Mouse (Mus musculus): ENCODE data around the gene Slc16a7. TPM values are rescaled to one million over a fixed set of nuclear protein-coding genes. Genes with fewer than 3 reads are reported as not detected.

Slc16a7 gene
- polyA plus RNA-seq, 2 experiments = 3.4 to 9.7 TPM

- H3K4me3 ChIP-seq (ENCODE audit: insufficient read depth in 1 of 2, low read depth in 2 of 2, low read length in 2 of 2) = no peak overlapping the region
- no peaks in the 10 kb centered on the region for H3K36me3 ChIP-seq (replicated peaks; ENCODE audit: control insufficient read depth, insufficient read depth, low read depth)
- no peak overlapping the region for H3K9ac ChIP-seq (replicated peaks)
- ATAC-seq (ENCODE audit: insufficient read depth) (no peak), DNase-seq (ENCODE audit: low read depth in 3 of 3, low spot score in 3 of 3) (no peak)
- H3K4me2 ChIP-seq (ENCODE audit: low read depth) = no peak overlapping the region
- peaks cover 0 to 7% of the 10 kb centered on the region in 2 experiments; a peak in 2 of 4 replicates for H3K4me1 ChIP-seq (replicated peaks; ENCODE audit: control insufficient read depth in 2 of 2, insufficient read depth in 2 of 2, low read length in 1 of 2)
- 72% methylated on average over 12 of the region's 12 CpGs for WGBS (ENCODE audit: insufficient replicate concordance)
- H3K27me3 ChIP-seq (ENCODE audit: control insufficient read depth, insufficient read depth, low read length) = no peaks in the 10 kb centered on the region
- no peak for TF ChIP-seq EP300 (IDR thresholded peaks at IDR 0.05; ENCODE audit: low read depth)
- no peak for TF ChIP-seq CTCF (IDR thresholded peaks at IDR 0.05; ENCODE audit: low read depth)
- no peaks in the 10 kb centered on the region for H3K9me3 ChIP-seq (ENCODE audit: control insufficient read depth, low read length)
- H3K27ac ChIP-seq = no peak overlapping the region
Measured at GRCm38 (mm10) chr10:125275149-125275848, 114.0 kb downstream of the Slc16a7 start.

GRCm38 (mm10) chr10:125274519-125275148 is 114.6 kb downstream of the Slc16a7 start:
- no peak overlapping the region for H3K9ac ChIP-seq (replicated peaks)
- TF ChIP-seq EP300 (IDR thresholded peaks at IDR 0.05; ENCODE audit: low read depth) (no peak), CTCF (IDR thresholded peaks at IDR 0.05; ENCODE audit: low read depth) (no peak)
- no peaks in the 10 kb centered on the region for H3K36me3 ChIP-seq (replicated peaks; ENCODE audit: control insufficient read depth, insufficient read depth, low read depth)
- no peaks in the 10 kb centered on the region for H3K9me3 ChIP-seq (ENCODE audit: control insufficient read depth, low read length)
- no peak overlapping the region for H3K4me2 ChIP-seq (ENCODE audit: low read depth)
- H3K27me3 ChIP-seq (ENCODE audit: control insufficient read depth, insufficient read depth, low read length) = no peaks in the 10 kb centered on the region
- no peak for ATAC-seq (ENCODE audit: insufficient read depth)
- DNase-seq (ENCODE audit: low read depth in 3 of 3, low spot score in 3 of 3) = no peak
- H3K4me3 ChIP-seq (ENCODE audit: insufficient read depth in 1 of 2, low read depth in 2 of 2, low read length in 2 of 2) = no peak overlapping the region
- no peak overlapping the region for H3K27ac ChIP-seq
- H3K4me1 ChIP-seq (replicated peaks; ENCODE audit: control insufficient read depth in 2 of 2, insufficient read depth in 2 of 2, low read length in 1 of 2) = peaks cover 0 to 7% of the 10 kb centered on the region in 2 experiments; a peak in 2 of 4 replicates
- 72% methylated on average over 5 of the region's 5 CpGs for WGBS (ENCODE audit: insufficient replicate concordance)

- no peak for TF ChIP-seq EP300 (IDR thresholded peaks at IDR 0.05; ENCODE audit: low read depth)
- TF ChIP-seq CTCF (IDR thresholded peaks at IDR 0.05; ENCODE audit: low read depth) = no peak
- no peak for ATAC-seq (ENCODE audit: insufficient read depth)
- Histone ChIP-seq H3K9ac (replicated peaks) (no peak overlapping the region), H3K4me2 (ENCODE audit: low read depth) (no peak overlapping the region), H3K4me1 (replicated peaks; ENCODE audit: control insufficient read depth in 2 of 2, insufficient read depth in 2 of 2, low read length in 1 of 2) (peaks cover 0 to 7% of the 10 kb centered on the region in 2 experiments; a peak in 2 of 4 replicates), H3K36me3 (replicated peaks; ENCODE audit: control insufficient read depth, insufficient read depth, low read depth) (no peaks in the 10 kb centered on the region), H3K4me3 (ENCODE audit: insufficient read depth in 1 of 2, low read depth in 2 of 2, low read length in 2 of 2) (no peak overlapping the region), H3K27ac (no peak overlapping the region), H3K27me3 (ENCODE audit: control insufficient read depth, insufficient read depth, low read length) (no peaks in the 10 kb centered on the region), H3K9me3 (ENCODE audit: control insufficient read depth, low read length) (no peaks in the 10 kb centered on the region)
- 68% methylated on average over 7 of the region's 7 CpGs for WGBS (ENCODE audit: insufficient replicate concordance)
- DNase-seq (ENCODE audit: low read depth in 3 of 3, low spot score in 3 of 3) = no peak
Measured at GRCm38 (mm10) chr10:125273759-125274158, 115.5 kb downstream of the Slc16a7 start.

- 34% methylated on average over 5 of the region's 5 CpGs for WGBS (ENCODE audit: insufficient replicate concordance)
Measured at GRCm38 (mm10) chr10:125271448-125271847, 117.8 kb downstream of the Slc16a7 start.

GRCm38 (mm10) chr10:125270266-125270665 is 119.0 kb downstream of the Slc16a7 start:
- no peak for DNase-seq (ENCODE audit: low read depth in 3 of 3, low spot score in 3 of 3)
- Histone ChIP-seq H3K4me3 (ENCODE audit: insufficient read depth in 1 of 2, low read depth in 2 of 2, low read length in 2 of 2) (no peak overlapping the region), H3K9ac (replicated peaks) (no peak overlapping the region), H3K4me1 (replicated peaks; ENCODE audit: control insufficient read depth in 2 of 2, insufficient read depth in 2 of 2, low read length in 1 of 2) (peaks cover 0 to 7% of the 10 kb centered on the region in 2 experiments; a peak in 2 of 4 replicates), H3K9me3 (ENCODE audit: control insufficient read depth, low read length) (no peaks in the 10 kb centered on the region), H3K27ac (no peak overlapping the region), H3K27me3 (ENCODE audit: control insufficient read depth, insufficient read depth, low read length) (no peaks in the 10 kb centered on the region), H3K4me2 (ENCODE audit: low read depth) (no peak overlapping the region), H3K36me3 (replicated peaks; ENCODE audit: control insufficient read depth, insufficient read depth, low read depth) (no peaks in the 10 kb centered on the region)
- no peak for ATAC-seq (ENCODE audit: insufficient read depth)
- TF ChIP-seq CTCF (IDR thresholded peaks at IDR 0.05; ENCODE audit: low read depth) = no peak
- TF ChIP-seq EP300 (IDR thresholded peaks at IDR 0.05; ENCODE audit: low read depth) = no peak
- 57% methylated on average over 5 of the region's 5 CpGs for WGBS (ENCODE audit: insufficient replicate concordance)

More at GRCm38 (mm10) chr10:125271448-125271847, 117.8 kb downstream of the Slc16a7 start:
- no peaks in the 10 kb centered on the region for H3K9me3 ChIP-seq (ENCODE audit: control insufficient read depth, low read length)
- DNase-seq (ENCODE audit: low read depth in 3 of 3, low spot score in 3 of 3) (no peak), ATAC-seq (ENCODE audit: insufficient read depth) (no peak)
- no peak overlapping the region for H3K4me3 ChIP-seq (ENCODE audit: insufficient read depth in 1 of 2, low read depth in 2 of 2, low read length in 2 of 2)
- TF ChIP-seq CTCF (IDR thresholded peaks at IDR 0.05; ENCODE audit: low read depth) (no peak), EP300 (IDR thresholded peaks at IDR 0.05; ENCODE audit: low read depth) (no peak)
- no peak overlapping the region for H3K9ac ChIP-seq (replicated peaks)
- no peaks in the 10 kb centered on the region for H3K27me3 ChIP-seq (ENCODE audit: control insufficient read depth, insufficient read depth, low read length)
- H3K4me1 ChIP-seq (replicated peaks; ENCODE audit: control insufficient read depth in 2 of 2, insufficient read depth in 2 of 2, low read length in 1 of 2) = peaks cover 0 to 7% of the 10 kb centered on the region in 2 experiments; a peak in 2 of 4 replicates
- no peak overlapping the region for H3K27ac ChIP-seq
- no peak overlapping the region for H3K4me2 ChIP-seq (ENCODE audit: low read depth)
- H3K36me3 ChIP-seq (replicated peaks; ENCODE audit: control insufficient read depth, insufficient read depth, low read depth) = no peaks in the 10 kb centered on the region

Data from liver, embryonic 14.5 days (tissue).